Mouse (Mus musculus): ENCODE results near the gene Ocm. TPM values are rescaled to one million over a fixed set of nuclear protein-coding genes. Genes with fewer than 3 reads are reported as not detected.
A peak's percentile ranks its signal among the peaks of the same experiment; 100 is the strongest.
"Not testable (repeated sequence)": the region's sequence is repeated elsewhere in the genome, so short reads cannot be mapped to it uniquely, and the experiment has no call there.

Ocm gene
- polyA plus RNA-seq, 1 experiment from 2014 or later, result not detected

DNA sequence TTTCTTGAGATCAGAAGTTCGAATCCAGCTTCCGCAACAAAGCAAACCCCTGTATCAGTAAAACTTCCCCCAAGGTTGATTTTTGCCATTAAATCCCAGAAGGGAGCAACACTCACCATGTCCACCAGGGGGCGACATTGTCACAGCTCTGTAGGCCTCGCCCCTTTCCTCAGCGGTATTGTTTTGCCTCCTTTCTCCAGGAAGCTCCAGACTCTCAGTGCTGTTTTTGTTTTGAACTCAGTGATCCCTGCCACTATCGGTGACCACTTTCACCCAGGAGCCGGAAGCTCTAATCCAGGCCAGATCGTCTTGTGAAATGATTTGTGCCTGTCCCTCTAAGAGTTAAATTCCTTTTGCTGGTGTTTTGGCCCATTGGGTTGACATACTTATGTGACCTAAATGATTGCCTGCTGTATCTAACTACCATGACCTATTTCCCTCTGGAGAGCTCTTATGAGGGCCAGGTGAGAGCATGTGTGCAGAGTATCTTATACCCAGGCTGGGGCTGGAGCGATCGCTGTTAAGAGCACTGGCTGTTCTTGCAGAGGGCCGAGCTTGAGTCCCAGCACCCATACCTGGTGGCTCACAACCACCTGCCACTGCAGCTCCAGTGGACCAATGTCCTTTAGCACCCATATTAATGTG lies 14.4 kb upstream of the Ocm start:
- ATAC-seq (ENCODE audit: insufficient read depth), result no peak
- no peak overlapping the region for H3K4me2 ChIP-seq
- no peak overlapping the region for H3K9ac ChIP-seq
- no peak overlapping the region for H3K4me3 ChIP-seq (replicated peaks)
- H3K4me1 ChIP-seq (replicated peaks), result peaks cover 6% of the 10 kb centered on the region; the same call in 1 of the 2 replicates
- 36% methylated on average over 11 of the region's 11 CpGs for WGBS (ENCODE audit: insufficient replicate concordance)
- H3K36me3 ChIP-seq (replicated peaks), result no peaks in the 10 kb centered on the region
- H3K27me3 ChIP-seq, result no peaks in the 10 kb centered on the region; the same call in 1 of the 2 replicates
- H3K27ac ChIP-seq (replicated peaks), result no peak overlapping the region
- H3K9me3 ChIP-seq (replicated peaks), result no peaks in the 10 kb centered on the region

DNA sequence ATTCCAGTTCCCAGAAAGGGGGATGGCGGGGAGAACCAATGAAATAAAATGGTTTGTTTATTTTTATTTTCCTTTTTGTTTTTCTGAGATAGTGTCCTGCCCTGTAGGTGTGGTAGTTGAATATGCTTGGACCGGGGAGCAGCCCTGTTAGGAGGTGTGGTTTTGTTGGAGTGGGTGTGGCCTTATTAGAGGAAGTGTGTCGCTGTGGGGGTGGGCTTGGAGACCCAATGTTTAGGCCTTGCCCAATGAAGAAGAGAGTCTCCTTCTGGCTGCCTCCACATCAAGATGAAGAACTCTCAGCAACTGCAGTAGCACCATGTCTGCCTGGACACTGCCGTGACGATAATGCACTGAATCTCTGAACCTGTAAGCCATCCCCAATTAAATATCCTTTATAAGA lies 13.4 kb upstream of the Ocm start:
- H3K4me2 ChIP-seq, result no peak overlapping the region
- H3K9ac ChIP-seq, result no peak overlapping the region
- peaks cover 6% of the 10 kb centered on the region; the same call in 1 of the 2 replicates for H3K4me1 ChIP-seq (replicated peaks)
- no peak for ATAC-seq (ENCODE audit: insufficient read depth)
- no peaks in the 10 kb centered on the region for H3K9me3 ChIP-seq (replicated peaks)
- WGBS (ENCODE audit: insufficient replicate concordance), result 74% methylated on average over 5 of the region's 5 CpGs
- no peak overlapping the region for H3K27ac ChIP-seq (replicated peaks)
- H3K36me3 ChIP-seq (replicated peaks), result no peaks in the 10 kb centered on the region
- no peak overlapping the region for H3K4me3 ChIP-seq (replicated peaks)
- H3K27me3 ChIP-seq, result no peaks in the 10 kb centered on the region; the same call in 1 of the 2 replicates

- H3K27me3 ChIP-seq, result no peaks in the 10 kb centered on the region; the same call in 1 of the 2 replicates
- H3K27ac ChIP-seq (replicated peaks), result no peak overlapping the region
- ATAC-seq (ENCODE audit: insufficient read depth), result peak; percentile 67
- H3K4me1 ChIP-seq (replicated peaks), result peaks cover 6% of the 10 kb centered on the region; the same call in 1 of the 2 replicates
- H3K4me3 ChIP-seq (replicated peaks), result no peak overlapping the region
- no peak overlapping the region for H3K4me2 ChIP-seq
- 35% methylated on average over 9 of the region's 9 CpGs for WGBS (ENCODE audit: insufficient replicate concordance)
- H3K36me3 ChIP-seq (replicated peaks), result no peaks in the 10 kb centered on the region
- no peak overlapping the region for H3K9ac ChIP-seq
- H3K9me3 ChIP-seq (replicated peaks), result no peaks in the 10 kb centered on the region
These were observed 12.7 kb upstream of the Ocm start for GRCm38 (mm10) chr5:144039156-144039675.

- 55% methylated on average over 17 of the region's 17 CpGs for WGBS (ENCODE audit: insufficient replicate concordance)
- Histone ChIP-seq H3K27me3 (no peaks in the 10 kb centered on the region; the same call in 1 of the 2 replicates), H3K4me1 (replicated peaks) (peaks cover 6% of the 10 kb centered on the region; the same call in 1 of the 2 replicates), H3K4me2 (no peak overlapping the region), H3K9ac (no peak overlapping the region), H3K27ac (replicated peaks) (no peak overlapping the region), H3K4me3 (replicated peaks) (no peak overlapping the region), H3K9me3 (replicated peaks) (no peaks in the 10 kb centered on the region), H3K36me3 (replicated peaks) (no peaks in the 10 kb centered on the region)
- no peak for ATAC-seq (ENCODE audit: insufficient read depth)
These were observed 10.5 kb upstream of the Ocm start for GRCm38 (mm10) chr5:144036952-144037351.

DNA sequence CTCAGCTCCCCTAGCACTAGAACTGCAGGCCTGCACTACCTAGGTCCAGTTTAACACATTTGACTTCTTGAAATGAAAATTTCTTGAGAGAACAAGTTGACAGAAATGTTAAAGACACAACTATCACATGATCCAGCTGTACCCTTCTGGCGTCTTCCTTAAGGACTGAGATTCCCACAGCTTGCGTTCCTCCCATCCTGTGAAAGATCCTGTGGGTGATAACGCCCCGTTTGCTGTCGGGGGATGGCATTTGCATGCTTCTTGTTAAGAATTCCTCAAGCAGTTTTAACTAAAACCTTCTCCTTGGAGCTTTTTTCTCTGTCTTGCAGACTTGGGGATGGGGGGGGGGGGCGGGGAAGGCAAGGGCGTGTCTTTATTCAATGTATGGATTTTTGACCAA lies 8.1 kb upstream of the Ocm start:
- H3K27ac ChIP-seq (replicated peaks), result no peak overlapping the region
- H3K9me3 ChIP-seq (replicated peaks), result no peaks in the 10 kb centered on the region
- H3K4me1 ChIP-seq (replicated peaks), result 0 out of 2 replicates have a peak, but pooled peaks cover 6% of the 10 kb centered on the region
- no peaks in the 10 kb centered on the region; the same call in 1 of the 2 replicates for H3K27me3 ChIP-seq
- no peaks in the 10 kb centered on the region for H3K36me3 ChIP-seq (replicated peaks)
- WGBS (ENCODE audit: insufficient replicate concordance), result 53% methylated on average over 7 of the region's 7 CpGs
- ATAC-seq (ENCODE audit: insufficient read depth), result no peak
- H3K9ac ChIP-seq, result no peak overlapping the region
- H3K4me3 ChIP-seq (replicated peaks), result no peak overlapping the region
- H3K4me2 ChIP-seq, result no peak overlapping the region

GRCm38 (mm10) chr5:144032491-144032890 lies 6.0 kb upstream of the Ocm start:
- WGBS (ENCODE audit: insufficient replicate concordance), result 69% methylated on average over 7 of the region's 7 CpGs
- Histone ChIP-seq H3K36me3 (replicated peaks) (no peaks in the 10 kb centered on the region), H3K4me2 (no peak overlapping the region), H3K4me1 (replicated peaks) (no peaks in the 10 kb centered on the region), H3K27ac (replicated peaks) (no peak overlapping the region), H3K4me3 (replicated peaks) (no peak overlapping the region), H3K9me3 (replicated peaks) (no peaks in the 10 kb centered on the region), H3K27me3 (no peaks in the 10 kb centered on the region; the same call in 1 of the 2 replicates), H3K9ac (no peak overlapping the region)
- ATAC-seq (ENCODE audit: insufficient read depth), result no peak

DNA sequence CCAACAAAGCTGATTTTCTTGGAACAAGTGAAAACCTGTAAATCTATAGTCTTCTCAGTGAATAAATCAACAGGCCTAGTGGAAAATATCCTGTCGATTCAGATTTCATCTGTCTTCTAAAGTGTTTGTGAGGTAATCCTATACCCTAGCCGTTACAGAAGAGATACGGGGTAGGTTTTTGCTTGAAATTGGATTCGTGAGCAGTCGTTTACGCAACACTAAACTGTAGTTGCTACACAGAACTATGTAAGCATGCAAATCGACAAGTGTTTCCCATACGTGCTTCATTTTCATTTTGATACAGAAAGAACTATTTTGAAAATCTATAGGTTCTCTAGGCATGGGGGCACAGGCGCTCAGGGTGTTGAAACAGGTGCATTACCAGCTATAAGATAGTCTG lies 10.6 kb downstream of the Ocm start:
- Histone ChIP-seq H3K27ac (replicated peaks) (no peak overlapping the region), H3K4me1 (replicated peaks) (peaks cover 25% of the 10 kb centered on the region), H3K36me3 (replicated peaks) (peaks cover 18% of the 10 kb centered on the region), H3K4me3 (replicated peaks) (no peak overlapping the region), H3K4me2 (no peak overlapping the region), H3K9me3 (replicated peaks) (no peaks in the 10 kb centered on the region), H3K27me3 (no peaks in the 10 kb centered on the region), H3K9ac (no peak overlapping the region)
- no peak for ATAC-seq (ENCODE audit: insufficient read depth)
- WGBS (ENCODE audit: insufficient replicate concordance), result 76% methylated on average over 9 of the region's 9 CpGs

- Histone ChIP-seq H3K27ac (replicated peaks) (peak overlapping the region; percentile 87), H3K4me3 (replicated peaks) (peak overlapping the region; percentile 83), H3K36me3 (replicated peaks) (peaks cover 24% of the 10 kb centered on the region), H3K27me3 (no peaks in the 10 kb centered on the region), H3K9ac (no peak overlapping the region), H3K4me1 (replicated peaks) (peaks cover 25% of the 10 kb centered on the region), H3K4me2 (peak overlapping the region; percentile 65), H3K9me3 (replicated peaks) (no peaks in the 10 kb centered on the region)
- ATAC-seq (ENCODE audit: insufficient read depth), result no peak
- 54% methylated on average over 3 of the region's 3 CpGs for WGBS (ENCODE audit: insufficient replicate concordance)
These were observed 11.2 kb downstream of the Ocm start for GRCm38 (mm10) chr5:144015312-144015650.

DNA sequence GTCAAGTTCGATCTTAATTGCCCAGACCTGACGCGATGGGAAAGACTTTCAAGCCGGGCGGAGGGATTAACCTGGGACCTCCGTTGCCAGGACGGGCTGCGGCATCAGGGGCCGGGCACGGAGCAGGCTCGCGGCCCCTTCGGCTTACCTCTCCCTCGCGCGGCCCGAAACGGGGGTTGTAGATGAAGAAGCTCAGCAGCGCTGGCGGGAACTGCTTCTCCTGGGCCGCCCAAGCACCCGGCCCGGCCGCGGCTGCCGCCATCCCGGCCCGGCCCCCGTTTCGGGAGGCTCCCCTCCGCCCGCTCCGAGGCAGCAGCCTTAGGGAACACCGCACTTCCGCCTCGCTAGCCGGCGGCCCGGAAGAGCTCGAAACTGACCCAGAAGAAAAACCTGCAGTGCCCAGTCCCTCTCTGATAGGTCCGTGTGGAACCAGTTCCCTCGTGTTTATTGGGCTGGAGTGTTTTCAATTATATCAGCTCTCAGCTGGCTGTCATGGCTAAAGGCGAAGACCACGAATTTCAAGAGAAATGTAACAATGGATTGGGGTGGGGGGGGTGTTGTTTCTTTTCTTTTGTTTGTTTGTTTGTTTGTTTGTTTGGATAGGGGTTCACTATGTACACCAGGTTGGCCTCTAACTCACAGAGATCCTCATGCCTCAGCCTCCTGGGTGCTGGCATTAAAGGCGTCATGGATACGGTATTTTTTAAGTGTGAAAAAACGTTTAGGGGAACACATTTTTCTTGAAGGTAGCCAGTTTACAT lies 11.7 kb downstream of the Ocm start, which contains the start of gene Ccz1:
Gene Ccz1, minus strand, starts transcription at position 327 of the 761 bp plus-strand sequence.
- H3K27me3 ChIP-seq, result no peaks in the 10 kb centered on the region
- peak within 1 kb of the TSS; percentile 65 for H3K4me2 ChIP-seq
- peak within 1 kb of the TSS; percentile 89 for H3K9ac ChIP-seq
- no peaks in the 10 kb centered on the region for H3K9me3 ChIP-seq (replicated peaks)
- H3K4me1 ChIP-seq (replicated peaks), result peaks cover 25% of the 10 kb centered on the region
- H3K4me3 ChIP-seq (replicated peaks), result peak within 1 kb of the TSS; percentile 83
- peaks cover 28% of the 10 kb centered on the region for H3K36me3 ChIP-seq (replicated peaks)
- peak; percentile 99 for ATAC-seq (ENCODE audit: insufficient read depth)
- 2% methylated on average over 47 of the region's 47 CpGs for WGBS (ENCODE audit: insufficient replicate concordance)
- peak within 1 kb of the TSS; percentile 87 for H3K27ac ChIP-seq (replicated peaks)

- Histone ChIP-seq H3K9ac (peak overlapping the region; percentile 89; the same call in 1 of the 2 replicates), H3K4me3 (replicated peaks) (peak overlapping the region; percentile 83), H3K36me3 (replicated peaks) (peaks cover 39% of the 10 kb centered on the region), H3K4me1 (replicated peaks) (peaks cover 25% of the 10 kb centered on the region), H3K4me2 (peak overlapping the region; percentile 65), H3K27ac (replicated peaks) (peak overlapping the region; percentile 87; the same call in 1 of the 2 replicates)
- 31% methylated on average over 12 of the region's 13 CpGs for WGBS (ENCODE audit: insufficient replicate concordance)
- not testable (repeated sequence) for H3K9me3 ChIP-seq (replicated peaks); ATAC-seq (ENCODE audit: insufficient read depth); H3K27me3 ChIP-seq
These were observed 12.9 kb downstream of the Ocm start for GRCm38 (mm10) chr5:144013366-144014134.
